Comparison of ENCODE assay signal across 13 mouse cellular contexts in genomic region chr8:122321455-122321921, GRCm38 (mm10). TPM values are rescaled to one million over a fixed set of nuclear protein-coding genes. Genes with fewer than 3 reads are reported as not detected.
DNase-seq lines count a peak whose midpoint lies in the region; ATAC-seq lines count a peak whose summit lies in the region.
"Had no signal": no experiment of that assay in that cellular context is flagged by ENCODE, and none has a peak within 500 bp of the region (broad histone marks: within the 10 kb centered on the region; RNA-seq: fewer than 3 reads in every experiment).

No protein-coding gene starts in this region.

- H3K4me2 ChIP-seq in neural tube, embryonic 11.5 days (ENCODE audit: low read depth): no peak overlapping the region
- H3K4me2 ChIP-seq in liver, embryonic 12.5 days: peak overlapping the region; percentile 71
- no peak overlapping the region for H3K4me2 ChIP-seq in stomach, embryonic 15.5 days

- no peaks in the 10 kb centered on the region for H3K9me3 ChIP-seq in heart, embryonic 10.5 days
- no peaks in the 10 kb centered on the region for H3K9me3 ChIP-seq in neural tube, embryonic 11.5 days (ENCODE audit: control insufficient read depth, low read length)
- no peaks in the 10 kb centered on the region for H3K9me3 ChIP-seq in liver, embryonic 12.5 days (replicated peaks)
- no peaks in the 10 kb centered on the region for H3K9me3 ChIP-seq in stomach, embryonic 15.5 days

- H3K4me1 ChIP-seq in heart, embryonic 10.5 days: peaks cover 100% of the 10 kb centered on the region
- peaks cover 12% of the 10 kb centered on the region for H3K4me1 ChIP-seq in neural tube, embryonic 11.5 days (ENCODE audit: control insufficient read depth, insufficient read depth, low read length)
- peaks cover 100% of the 10 kb centered on the region for H3K4me1 ChIP-seq in liver, embryonic 12.5 days
- H3K4me1 ChIP-seq in stomach, embryonic 15.5 days: peaks cover 74% of the 10 kb centered on the region

- no peaks in the 10 kb centered on the region for H3K27me3 ChIP-seq in heart, embryonic 10.5 days (ENCODE audit: insufficient read depth, poor library complexity, severe bottlenecking)
- no peaks in the 10 kb centered on the region for H3K27me3 ChIP-seq in neural tube, embryonic 11.5 days (ENCODE audit: control insufficient read depth, insufficient read depth, low read length)
- H3K27me3 ChIP-seq in liver, embryonic 12.5 days (replicated peaks): no peaks in the 10 kb centered on the region
- no peaks in the 10 kb centered on the region for H3K27me3 ChIP-seq in stomach, embryonic 15.5 days (replicated peaks)

- 16% methylated on average over 10 of the region's 10 CpGs for WGBS in heart, embryonic 10.5 days
- 70% methylated on average over 10 of the region's 10 CpGs for WGBS in neural tube, embryonic 11.5 days
- 14% methylated on average over 10 of the region's 10 CpGs for WGBS in liver, embryonic 12.5 days (ENCODE audit: insufficient replicate concordance)
- WGBS in stomach, embryonic 15.5 days: 60% methylated on average over 10 of the region's 10 CpGs

- peak overlapping the region; percentile 22; the same call in 1 of the 2 replicates for H3K4me3 ChIP-seq in heart, embryonic 10.5 days
- H3K4me3 ChIP-seq in neural tube, embryonic 11.5 days (ENCODE audit: low read depth, low read length): no peak overlapping the region
- peak overlapping the region; percentile 34 for H3K4me3 ChIP-seq in liver, embryonic 12.5 days
- no peak overlapping the region for H3K4me3 ChIP-seq in stomach, embryonic 15.5 days (replicated peaks)

- peak; percentile 96 for DNase-seq in heart, embryonic 10.5 days (ENCODE audit: low spot score)
- DNase-seq in heart, adult 8-10 months (ENCODE audit: low spot score): no peak
- DNase-seq in neural tube, embryonic 11.5 days (ENCODE audit: low spot score): no peak
- no peak for DNase-seq in neural tube, embryonic 10.5 days (ENCODE audit: extremely low spot score, low spot score)
- DNase-seq in right cerebral cortex, postnatal 10 days (ENCODE audit: low spot score in 2 of 2): no peak
- DNase-seq in cerebellum, postnatal 14 days: no peak
- DNase-seq: cerebellum, adult 9-10 months; heart, postnatal 4 days; layer of hippocampus, adult 9-11 months; lung, adult 2 months had no signal

- H3K27ac ChIP-seq in heart, embryonic 10.5 days: peak overlapping the region; percentile 81
- H3K27ac ChIP-seq in neural tube, embryonic 11.5 days (ENCODE audit: low read depth, low read length): no peak overlapping the region
- peak overlapping the region; percentile 97 for H3K27ac ChIP-seq in liver, embryonic 12.5 days
- peak overlapping the region; percentile 86 for H3K27ac ChIP-seq in stomach, embryonic 15.5 days

- peaks cover 40% of the 10 kb centered on the region for H3K36me3 ChIP-seq in heart, embryonic 10.5 days
- H3K36me3 ChIP-seq in neural tube, embryonic 11.5 days (ENCODE audit: control insufficient read depth, insufficient read depth, low read length): no peaks in the 10 kb centered on the region
- H3K36me3 ChIP-seq in liver, embryonic 12.5 days: peaks cover 93% of the 10 kb centered on the region
- H3K36me3 ChIP-seq in stomach, embryonic 15.5 days: no peaks in the 10 kb centered on the region

- ATAC-seq in neural tube, embryonic 11.5 days (ENCODE audit: insufficient read depth, low FRiP score, low TSS enrichment): no peak
- peak; percentile 89 for ATAC-seq in liver, embryonic 12.5 days
- ATAC-seq in stomach, embryonic 15.5 days (ENCODE audit: insufficient read depth, low FRiP score, low read depth): peak; percentile 76

- H3K9ac ChIP-seq in neural tube, embryonic 11.5 days (ENCODE audit: low read length): peak overlapping the region; percentile 22; the same call in 1 of the 2 replicates
- H3K9ac ChIP-seq in liver, embryonic 12.5 days: peak overlapping the region; percentile 76
- H3K9ac ChIP-seq in stomach, embryonic 15.5 days: no peak overlapping the region

RNA-seq across cellular contexts. Expression of gene Trhr2, which starts 39.1 kb away (rescaled TPM):
- polyA plus RNA-seq in heart, embryonic 10.5 days (2016; fragmentation: Nextera tagmentation; extraction: Ambion mirVana): not detected in 2 replicates
- total RNA-seq in heart, adult 8-10 months (2022): not detected
- not detected in 2 replicates for polyA plus RNA-seq in neural tube, embryonic 11.5 days (2014; fragmentation: Nextera tagmentation; extraction: Ambion mirVana)
- polyA plus RNA-seq in liver, embryonic 12.5 days (2016; fragmentation: Nextera tagmentation; extraction: Ambion mirVana): not detected in 2 replicates
- polyA plus RNA-seq in stomach, embryonic 15.5 days (2015; fragmentation: Nextera tagmentation; extraction: Ambion mirVana): not detected in 2 replicates
- total RNA-seq: heart, postnatal 4 days; neutrophil, adult 5-6 weeks had no signal
- polyA plus RNA-seq: lung, adult 2 months had no signal

RNA-seq across cellular contexts. Expression of gene Zfpm1, which starts 39.5 kb away (rescaled TPM):
- polyA plus RNA-seq in heart, embryonic 10.5 days (2016; fragmentation: Nextera tagmentation; extraction: Ambion mirVana): 5.7 and 12.8 TPM in 2 replicates
- total RNA-seq in heart, adult 8-10 months (2022): 10 to 100 TPM; 18.1 to 23.2 (median 21.3) TPM
- 1.2 and 1.5 TPM in 2 replicates for polyA plus RNA-seq in neural tube, embryonic 11.5 days (2014; fragmentation: Nextera tagmentation; extraction: Ambion mirVana)
- polyA plus RNA-seq in liver, embryonic 12.5 days (2016; fragmentation: Nextera tagmentation; extraction: Ambion mirVana): 27.6 and 28.4 TPM in 2 replicates
- polyA plus RNA-seq in stomach, embryonic 15.5 days (2015; fragmentation: Nextera tagmentation; extraction: Ambion mirVana): 5.6 and 5.7 TPM in 2 replicates

RNA-seq across cellular contexts. Expression of gene Zc3h18, which starts 54.9 kb away (rescaled TPM):
- 47.4 and 51.0 TPM in 2 replicates for polyA plus RNA-seq in heart, embryonic 10.5 days (2016; fragmentation: Nextera tagmentation; extraction: Ambion mirVana)
- total RNA-seq in heart, adult 8-10 months (2022): 10 to 100 TPM; 21.2 to 24.0 (median 22.4) TPM
- polyA plus RNA-seq in neural tube, embryonic 11.5 days (2014; fragmentation: Nextera tagmentation; extraction: Ambion mirVana): 40.5 and 41.5 TPM in 2 replicates
- polyA plus RNA-seq in liver, embryonic 12.5 days (2016; fragmentation: Nextera tagmentation; extraction: Ambion mirVana): 48.7 and 49.1 TPM in 2 replicates
- 48.7 and 48.9 TPM in 2 replicates for polyA plus RNA-seq in stomach, embryonic 15.5 days (2015; fragmentation: Nextera tagmentation; extraction: Ambion mirVana)

Comparison
In these comparisons a context has a peak if more than half of its experiments do, and no peak if none do; other contexts are left out.
1. H3K4me3 ChIP-seq: peak in heart, embryonic 10.5 days (single experiment) and liver, embryonic 12.5 days (single experiment); none in neural tube, embryonic 11.5 days (single experiment) and stomach, embryonic 15.5 days (single experiment).